Mouse (Mus musculus) heart, postnatal 14 days (tissue): ENCODE data around the gene Tm7sf3. TPM values are rescaled to one million over a fixed set of nuclear protein-coding genes. Genes with fewer than 3 reads are reported as not detected.
A peak's percentile ranks its signal among the peaks of the same experiment; 100 is the strongest.

Source experiments
- DNase-seq, 2 experiments: peaks; one replicate each; pipeline ENCODE4 v3.0.0; 2021 to 2022
- intact Hi-C: fragments of 180-260 bp; cut with DNase I; formaldehyde crosslinking; loops from one replicate; pipeline ENCODE4 v1.15.1; 2025
- total RNA-seq, 2 experiments: library from RNA; stranded (reverse); gene quantifications; 2 replicates each; pipeline ENCODE4 v1.2.3; 2021

Gene Tm7sf3
- total RNA-seq, 2 experiments from 2014 or later, result 18.1 to 19.9 TPM

- peak; percentile 53 to 66 for DNase-seq
- intact Hi-C loops, result loop anchor here (1.0 to 5.0 kb wide), 2 partner anchors 60 to 100 kb away; partner anchors contain the start of gene Stk38l
Observed at GRCm38 (mm10) chr6:146662679-146663078, 20.1 kb upstream of the Tm7sf3 start.

DNA sequence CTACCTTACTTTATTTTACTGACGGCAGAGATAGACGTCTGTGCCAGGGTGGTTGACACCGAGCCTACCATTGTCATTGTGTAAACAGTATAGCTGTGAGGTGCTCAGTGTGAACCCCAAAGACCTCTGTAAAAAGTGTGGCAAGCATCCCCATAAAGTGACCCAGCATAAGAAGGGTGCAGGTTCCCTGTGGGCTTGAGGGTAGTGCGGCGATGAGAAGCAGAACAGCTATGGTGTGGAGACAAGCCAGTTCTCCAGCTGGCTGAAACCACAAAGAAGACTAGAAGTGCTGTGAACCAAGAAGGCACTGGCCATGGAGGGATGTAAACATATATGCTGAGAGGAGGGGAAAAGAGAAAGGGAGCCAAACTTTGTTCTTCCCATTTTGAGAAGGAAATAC is 19.0 kb upstream of the Tm7sf3 start:
- DNase-seq, result no peak
- intact Hi-C loops, result loop anchor here (1.0 to 5.0 kb wide), 2 partner anchors 61 to 101 kb away; partner anchors contain the start of gene Stk38l

- DNase-seq, result peak in 1 of 2 experiments; percentile 39
- intact Hi-C loops, result loop anchor here (5.0 kb wide), 1 partner anchor 62 kb away; the partner anchor contains the start of gene Stk38l
Observed at GRCm38 (mm10) chr6:146660591-146660990, 18.0 kb upstream of the Tm7sf3 start.

DNA sequence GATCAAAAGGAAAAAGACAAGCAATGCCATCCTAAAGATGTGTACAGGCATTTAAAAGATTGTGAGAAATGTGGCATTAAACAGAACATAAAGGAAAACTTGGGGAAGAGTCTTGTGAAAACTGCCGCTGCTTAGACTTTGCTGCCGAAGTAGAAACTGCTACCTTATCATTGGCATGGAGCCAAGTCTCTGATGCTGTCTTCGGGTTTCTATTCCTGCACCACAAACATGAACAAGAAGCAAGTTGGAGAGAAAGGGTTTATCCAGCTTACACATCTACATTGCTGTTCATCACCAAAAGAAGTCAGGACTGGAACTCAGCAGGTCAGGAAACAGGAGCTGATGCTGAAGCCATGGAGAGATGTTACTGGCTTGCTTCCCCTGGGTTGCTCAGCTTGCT is 10.6 kb upstream of the Tm7sf3 start:
- DNase-seq, result no peak

DNA sequence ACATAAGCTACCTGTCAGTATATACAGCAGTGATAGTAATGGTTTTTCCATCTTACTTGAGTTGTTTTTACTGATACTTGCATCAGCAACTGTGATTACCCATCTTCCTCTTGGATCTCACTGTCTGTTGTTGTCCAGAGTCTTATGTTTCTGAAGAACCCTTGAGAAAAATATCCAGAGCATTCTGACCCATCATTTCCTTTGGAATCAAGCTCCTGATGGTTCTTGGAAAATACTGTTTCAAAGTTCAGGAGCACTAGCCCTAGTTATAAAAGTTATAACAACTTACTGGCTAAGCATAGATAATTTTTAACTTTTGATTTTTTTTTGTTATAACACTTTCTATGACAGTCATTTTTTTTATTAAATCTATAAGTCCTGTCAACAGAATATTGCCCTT is 8.8 kb upstream of the Tm7sf3 start:
- DNase-seq, result no peak
- intact Hi-C loops, result no loop called here

More for the DNA sequence above, 10.6 kb upstream of the Tm7sf3 start:
- intact Hi-C loops, result no loop called here

GRCm38 (mm10) chr6:146650013-146650412 is 7.4 kb upstream of the Tm7sf3 start:
- DNase-seq, result no peak
- intact Hi-C loops, result no loop called here

DNA sequence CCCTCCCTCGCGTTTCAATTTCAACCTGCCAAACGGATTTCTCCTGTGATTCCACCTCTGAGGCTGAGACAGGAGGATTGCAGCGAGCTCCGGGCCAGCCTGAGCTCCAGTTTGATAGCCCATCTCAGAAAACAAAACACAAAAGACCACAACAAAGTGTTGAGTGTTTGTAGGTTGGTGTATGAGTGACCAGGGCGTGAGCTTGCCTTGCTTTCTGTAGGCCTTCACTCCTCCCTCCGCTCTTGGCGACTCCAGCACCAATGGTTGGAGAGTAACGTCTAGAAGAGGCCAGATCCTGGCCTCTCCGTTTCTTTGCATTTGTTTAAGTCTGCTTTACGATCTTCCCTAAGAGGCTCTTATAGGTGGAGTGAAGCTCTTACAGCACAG is 553 bp upstream of the Tm7sf3 start:
- intact Hi-C loops, result no loop called here
- no peak for DNase-seq

DNA sequence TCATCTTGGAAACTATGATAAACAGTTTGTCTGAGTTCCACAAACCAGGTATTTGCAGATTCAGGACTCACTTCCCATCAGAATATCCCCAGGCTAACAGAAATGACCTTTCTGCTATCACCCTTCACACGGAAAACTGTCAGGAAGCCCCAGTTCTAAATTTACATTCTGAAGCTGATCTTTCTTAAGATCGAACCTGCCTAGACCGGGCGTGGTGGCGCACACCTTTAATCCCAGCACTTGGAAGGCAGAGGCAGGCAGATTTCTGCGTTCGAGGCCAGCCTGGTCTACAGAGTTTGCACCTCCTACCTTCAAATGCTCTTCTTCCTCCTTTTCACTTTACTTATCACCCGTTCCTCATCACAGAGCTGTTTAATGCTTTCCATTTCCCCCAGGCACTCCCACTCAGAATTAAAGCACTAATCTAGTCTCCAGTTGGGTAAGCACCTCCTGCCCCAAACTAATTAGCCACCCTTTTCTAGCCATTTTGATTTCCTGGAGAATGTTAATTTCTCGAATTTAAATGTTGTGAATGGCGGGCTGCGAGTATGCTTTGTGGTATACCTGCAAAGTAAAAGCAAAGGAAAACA is 908 bp downstream of the Tm7sf3 start:
- no peak for DNase-seq
- intact Hi-C loops, result no loop called here

DNA sequence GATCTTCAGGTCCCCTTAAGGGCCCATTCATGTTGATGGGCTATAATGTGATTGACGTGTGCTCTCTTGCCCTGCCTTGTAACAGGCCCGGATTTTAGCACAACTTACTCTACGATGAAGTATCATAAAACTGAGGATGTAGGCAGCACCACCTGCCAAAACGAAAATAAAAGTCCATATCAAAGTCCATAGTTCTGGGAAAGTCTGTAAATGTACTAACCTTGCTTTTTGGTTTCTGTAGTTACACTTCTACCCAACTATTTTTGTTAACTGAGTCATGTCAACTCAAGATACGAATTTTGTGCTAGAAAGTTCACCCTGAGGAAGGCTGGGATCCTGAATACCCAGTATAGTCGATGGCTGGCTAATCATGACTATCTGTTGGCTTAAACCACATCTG is 1.6 kb downstream of the Tm7sf3 start:
- intact Hi-C loops, result no loop called here

DNA sequence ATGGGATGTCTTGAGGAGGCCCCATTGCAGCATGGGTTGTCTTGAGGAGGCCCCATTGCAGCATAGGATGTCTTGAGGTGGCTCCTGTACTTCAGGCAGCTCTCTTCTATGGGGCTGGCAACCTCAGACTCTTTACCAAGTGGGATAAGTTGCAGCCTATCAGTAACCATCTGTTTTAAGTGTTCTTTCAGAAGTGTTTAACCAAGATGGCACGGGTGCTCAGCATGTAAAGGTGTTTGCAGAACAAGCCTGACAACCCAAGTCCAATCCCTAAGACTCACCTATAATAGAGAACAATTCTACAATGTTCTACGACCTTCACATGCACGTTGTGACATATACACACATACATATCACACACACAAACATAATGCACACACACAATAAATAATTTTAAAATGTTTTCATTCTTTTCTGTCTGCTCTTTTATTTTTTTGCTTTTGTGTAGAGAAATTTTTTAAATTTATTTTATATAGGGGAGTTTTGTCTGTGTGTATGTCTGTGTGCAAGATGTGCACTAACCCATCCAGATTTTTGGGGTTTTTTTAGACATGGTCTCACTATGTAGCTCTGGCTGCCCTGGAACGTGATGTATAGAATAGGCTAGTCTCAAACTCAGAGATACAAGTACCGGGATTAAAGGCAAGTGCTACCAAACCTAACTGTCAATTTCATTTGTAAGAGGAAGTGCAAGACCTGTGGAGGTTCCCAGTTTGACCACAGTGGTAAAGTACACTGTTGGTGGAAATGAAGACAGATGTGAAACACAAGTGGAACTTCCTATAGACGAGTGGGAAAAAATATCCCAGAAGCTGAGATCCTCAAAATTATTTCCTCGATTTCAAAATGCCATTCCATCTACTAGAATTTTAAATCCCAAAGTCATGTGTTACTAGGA is 2.3 kb downstream of the Tm7sf3 start:
- intact Hi-C loops, result no loop called here

More for the DNA sequence above, 1.6 kb downstream of the Tm7sf3 start:
- DNase-seq, result no peak

DNA sequence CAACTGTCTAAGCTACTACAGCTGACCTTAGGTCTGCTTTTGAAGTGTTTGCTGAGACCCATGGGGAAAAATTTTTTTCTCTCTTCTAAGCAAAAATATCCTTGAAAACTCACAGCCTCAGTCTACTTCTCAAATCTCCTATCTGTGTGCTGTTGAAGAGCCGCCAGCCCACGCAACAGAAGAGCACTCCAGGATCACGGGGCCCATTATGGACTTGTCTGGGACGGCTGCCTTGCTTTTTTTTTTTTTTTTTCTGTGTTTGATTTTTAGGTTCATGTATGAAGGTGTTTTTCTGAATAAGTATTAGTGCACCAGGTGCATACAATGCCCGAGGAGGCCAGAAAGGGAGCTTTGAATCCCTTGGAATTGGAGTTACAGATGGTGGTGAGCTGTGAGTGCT is 6.1 kb downstream of the Tm7sf3 start:
- intact Hi-C loops, result no loop called here
- DNase-seq, result no peak

More for the DNA sequence above, 2.3 kb downstream of the Tm7sf3 start:
- no peak for DNase-seq

DNA sequence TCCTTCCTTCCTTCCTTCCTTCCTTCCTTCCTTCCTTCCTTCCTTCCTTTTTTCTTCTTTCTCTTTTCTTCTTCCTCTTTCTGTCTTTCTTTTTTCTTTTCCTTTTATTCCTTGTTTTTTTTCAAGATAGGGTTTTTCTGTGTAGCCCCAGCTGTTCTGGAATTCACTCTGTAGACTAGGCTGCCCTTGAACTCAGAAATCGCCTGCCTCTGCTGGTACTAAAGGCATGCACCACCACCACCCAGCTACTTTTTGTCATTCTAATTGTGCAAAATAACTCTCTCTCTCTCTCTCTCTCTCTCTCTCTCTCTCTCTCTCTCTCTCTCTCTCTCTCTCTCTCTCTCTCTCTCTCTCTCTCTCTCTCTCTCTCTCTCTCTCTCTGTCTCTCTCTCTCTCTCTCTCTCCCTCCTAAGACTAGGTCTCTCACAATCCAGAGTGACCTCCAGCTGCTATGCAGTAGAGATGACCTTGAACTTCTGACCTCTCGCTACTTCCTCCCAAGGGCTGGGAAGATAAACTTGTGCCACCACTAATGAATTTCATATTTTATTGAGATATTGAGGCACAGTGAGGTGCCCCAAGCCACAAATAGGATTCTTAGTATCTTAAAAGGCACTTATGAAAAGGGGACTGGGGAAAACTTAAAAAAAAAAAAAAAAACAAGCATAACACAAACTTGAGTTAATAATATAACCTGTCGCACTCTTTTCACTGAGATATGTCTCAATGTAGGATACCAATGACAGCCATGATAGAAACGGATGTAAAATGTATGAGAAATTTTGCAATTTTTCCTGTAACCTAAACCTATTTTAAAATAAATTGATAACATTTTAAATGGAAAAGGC is 7.6 kb downstream of the Tm7sf3 start:
- DNase-seq, result no peak
- intact Hi-C loops, result loop anchor here (5.0 kb wide), 1 partner anchor 133 kb away; the partner anchor contains the start of gene Itpr2

DNA sequence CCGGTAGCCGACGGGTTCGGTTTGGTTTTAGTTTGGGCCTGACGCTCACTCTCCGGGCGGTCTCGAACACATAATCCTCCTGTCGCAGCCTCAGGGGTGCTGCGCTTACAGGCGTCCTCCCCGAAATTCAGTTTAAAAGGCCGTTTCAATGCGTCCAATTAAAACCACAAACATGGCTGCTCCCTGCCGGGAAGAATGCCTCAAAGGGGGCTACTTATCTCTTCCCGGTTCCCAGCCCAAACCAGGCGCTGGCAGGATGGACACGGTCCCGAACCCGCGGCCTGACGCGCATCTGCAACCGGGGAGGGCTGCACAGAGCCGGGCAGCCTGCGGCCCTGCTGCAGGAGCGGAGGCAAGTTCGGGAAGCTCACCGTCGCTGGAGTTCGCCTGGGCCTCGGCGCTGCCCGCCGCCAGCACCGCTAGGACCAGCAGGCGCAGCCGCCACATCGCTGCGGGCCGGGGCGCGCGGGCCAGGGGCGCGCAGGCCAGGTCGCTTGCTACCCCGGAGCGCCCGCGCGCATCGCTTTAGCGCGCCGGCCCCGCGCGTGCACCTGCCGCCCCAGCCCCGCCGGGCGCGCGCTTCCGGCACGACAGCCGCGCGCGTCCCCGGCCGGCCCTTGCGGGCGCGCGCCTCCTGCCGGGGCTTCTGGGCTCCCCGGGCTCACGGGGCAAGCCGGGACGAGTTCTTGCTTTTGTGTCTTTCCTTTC is 8.5 kb downstream of the Tm7sf3 start:
- peak; percentile 88 to 92 for DNase-seq
- intact Hi-C loops, result loop anchor here (5.0 kb wide), 1 partner anchor 132 kb away; the partner anchor contains the start of gene Itpr2

- DNase-seq, result peak; percentile 30 to 42
- intact Hi-C loops, result loop anchor here (5.0 kb wide), 1 partner anchor 131 kb away; the partner anchor contains the start of gene Itpr2
Observed at GRCm38 (mm10) chr6:146633629-146634014, 9.0 kb downstream of the Tm7sf3 start.

GRCm38 (mm10) chr6:146633097-146633496 is 9.5 kb downstream of the Tm7sf3 start:
- intact Hi-C loops, result loop anchor here (5.0 kb wide), 1 partner anchor 131 kb away; the partner anchor contains the start of gene Itpr2
- peak in 1 of 2 experiments; percentile 6 for DNase-seq

DNA sequence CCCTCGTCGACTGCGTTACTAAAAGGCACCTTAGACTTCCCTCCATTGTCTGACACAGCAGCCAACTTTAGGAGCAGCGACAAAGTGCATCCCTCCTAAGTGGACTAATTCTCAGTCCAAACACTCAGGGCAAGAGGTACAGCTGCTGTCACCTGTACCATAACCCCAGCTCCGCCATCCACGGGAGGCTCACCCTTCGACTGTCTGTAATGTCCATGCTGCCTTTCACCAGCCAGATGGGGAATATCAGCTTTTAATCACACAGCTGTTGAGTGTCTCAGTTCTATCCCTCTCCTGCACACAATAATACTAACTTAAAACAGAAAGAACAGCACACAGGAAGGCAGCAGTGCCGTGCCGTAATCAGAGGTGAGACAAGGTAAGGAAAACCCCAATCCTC is 10.2 kb downstream of the Tm7sf3 start:
- intact Hi-C loops, result loop anchor here (5.0 kb wide), 1 partner anchor 130 kb away; the partner anchor contains the start of gene Itpr2
- no peak for DNase-seq

DNA sequence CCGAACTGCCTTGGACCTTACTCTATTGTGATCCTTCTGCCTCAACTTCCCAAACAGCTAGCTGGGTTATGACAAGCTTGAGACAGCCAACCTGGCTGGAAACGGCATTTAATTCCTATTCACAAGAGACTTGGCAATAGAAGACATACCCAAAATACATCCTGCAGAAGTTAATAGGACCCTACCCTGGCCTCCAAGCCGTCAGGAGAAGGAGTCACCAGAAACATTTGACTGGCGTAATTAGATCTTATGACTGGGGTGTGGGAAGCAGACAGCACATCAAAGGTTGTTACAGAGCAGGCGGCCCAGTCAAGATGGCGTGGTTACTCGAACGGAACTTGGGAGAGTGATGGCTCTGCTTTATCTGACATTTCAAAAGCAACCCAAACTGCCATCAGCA is 10.8 kb downstream of the Tm7sf3 start:
- intact Hi-C loops, result loop anchor here (5.0 kb wide), 1 partner anchor 130 kb away; the partner anchor contains the start of gene Itpr2

DNA sequence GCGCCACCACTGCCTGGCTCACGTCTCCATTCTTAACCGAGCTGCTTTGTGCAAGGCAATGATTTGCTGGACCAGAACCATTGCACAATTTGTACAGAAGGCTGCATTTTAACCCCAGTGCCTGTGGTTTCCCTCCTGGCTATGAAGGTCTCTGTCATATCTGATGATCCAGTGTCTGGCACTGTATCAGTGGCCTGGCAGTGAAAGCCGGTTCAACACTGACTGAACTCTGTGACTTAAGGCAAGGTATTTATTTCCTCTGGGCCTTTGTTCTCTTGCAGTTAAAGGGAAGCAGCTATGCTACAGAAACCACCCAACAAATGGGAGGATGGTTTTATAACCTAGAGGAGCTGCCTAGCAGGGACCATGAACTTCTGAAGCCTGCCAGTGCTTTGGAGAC is 11.7 kb downstream of the Tm7sf3 start:
- intact Hi-C loops, result loop anchor here (5.0 kb wide), 1 partner anchor 129 kb away; the partner anchor contains the start of gene Itpr2
- DNase-seq, result no peak

More for the DNA sequence above, 10.8 kb downstream of the Tm7sf3 start:
- DNase-seq, result no peak
